Mouse (Mus musculus) retina, adult 2 months (tissue): ENCODE results near the gene Rnf115.
A peak's percentile ranks its signal among the peaks of the same experiment; 100 is the strongest.
"Not testable (repeated sequence)": the region's sequence is repeated elsewhere in the genome, so short reads cannot be mapped to it uniquely, and the experiment has no call there.

Experiments used
- DNase-seq: peaks from one replicate; pipeline ENCODE4 v3.0.0-alpha.2; 2012; ENCODE audit warnings: low read depth, low spot score

Gene Rnf115

DNA sequence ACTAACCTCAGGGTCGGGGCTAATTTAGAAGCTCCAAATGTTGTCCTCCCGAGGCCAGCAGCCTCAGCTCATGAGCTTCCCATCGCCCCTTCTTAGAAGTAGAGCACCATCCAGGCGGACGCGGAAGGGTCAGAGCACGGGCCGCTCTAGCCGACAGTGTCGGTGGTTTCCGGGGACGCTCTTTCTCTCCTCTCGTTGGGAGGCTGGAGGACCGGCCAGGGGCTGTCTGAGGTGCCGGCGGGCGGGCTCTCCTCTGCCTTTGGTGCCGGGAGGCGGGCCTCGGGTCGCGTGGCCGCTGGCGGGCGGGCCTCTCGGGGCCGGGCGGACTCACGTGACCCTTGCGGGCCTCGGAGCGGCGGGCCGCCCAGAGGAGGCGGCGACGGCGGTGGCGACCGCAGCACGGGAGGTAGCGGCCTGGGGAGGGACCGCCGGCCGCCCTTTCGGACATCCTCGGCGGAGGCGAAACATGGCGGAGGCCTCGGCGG is at the start of gene Rnf115, which contains the start of gene Polr3c:
Gene Rnf115 (plus strand): TSS at position 322 of the 485 bp plus-strand sequence.
Gene Polr3c (minus strand): TSS at position 286 of the 485 bp plus-strand sequence.
- DNase-seq = peak; percentile 87

DNA sequence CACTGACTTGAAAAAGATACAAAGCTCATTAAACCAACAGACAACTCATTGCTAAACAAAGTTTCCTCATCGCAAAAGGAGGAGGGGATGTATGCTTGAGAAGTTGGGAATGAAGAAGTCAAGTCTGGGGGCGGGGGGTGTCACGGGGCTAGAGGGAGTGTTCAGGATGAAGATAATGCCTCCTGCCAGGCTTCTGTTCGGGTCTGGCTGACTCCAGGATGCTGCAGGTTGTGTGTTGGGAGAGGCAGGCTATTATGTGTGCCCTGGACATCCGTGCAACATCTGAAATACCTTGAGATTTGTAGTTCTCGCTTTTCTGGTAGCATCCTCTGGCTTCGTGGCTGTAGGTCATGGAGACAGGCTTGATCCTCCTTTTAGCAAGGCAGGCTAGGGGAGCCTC is 49.0 kb upstream of the Rnf115 start:
- no peak for DNase-seq

DNA sequence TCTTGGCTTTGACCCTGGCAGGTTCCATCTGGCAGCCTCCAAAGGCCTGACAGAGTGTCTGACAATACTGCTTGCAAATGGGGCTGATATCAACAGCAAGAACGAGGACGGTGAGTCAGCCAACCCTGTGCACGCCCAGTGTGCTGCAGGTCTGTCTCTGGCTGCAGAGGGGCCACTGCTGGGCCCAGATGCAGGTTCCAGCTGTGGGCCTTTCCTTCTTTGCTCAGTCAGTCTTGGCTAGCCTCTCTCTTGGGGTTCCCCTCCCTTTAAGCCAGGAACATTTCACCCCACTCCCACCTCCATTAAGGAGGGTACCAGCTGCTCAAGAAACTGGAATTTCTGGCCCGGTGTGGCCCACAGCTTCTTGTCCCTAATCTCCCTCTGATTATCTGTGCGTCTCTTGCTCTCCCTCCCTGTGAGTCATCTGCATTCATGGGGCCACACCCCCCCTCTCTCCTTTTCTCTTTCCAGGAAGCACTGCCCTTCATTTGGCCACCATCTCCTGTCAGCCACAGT is 48.2 kb upstream of the Rnf115 start:
- no peak for DNase-seq

DNA sequence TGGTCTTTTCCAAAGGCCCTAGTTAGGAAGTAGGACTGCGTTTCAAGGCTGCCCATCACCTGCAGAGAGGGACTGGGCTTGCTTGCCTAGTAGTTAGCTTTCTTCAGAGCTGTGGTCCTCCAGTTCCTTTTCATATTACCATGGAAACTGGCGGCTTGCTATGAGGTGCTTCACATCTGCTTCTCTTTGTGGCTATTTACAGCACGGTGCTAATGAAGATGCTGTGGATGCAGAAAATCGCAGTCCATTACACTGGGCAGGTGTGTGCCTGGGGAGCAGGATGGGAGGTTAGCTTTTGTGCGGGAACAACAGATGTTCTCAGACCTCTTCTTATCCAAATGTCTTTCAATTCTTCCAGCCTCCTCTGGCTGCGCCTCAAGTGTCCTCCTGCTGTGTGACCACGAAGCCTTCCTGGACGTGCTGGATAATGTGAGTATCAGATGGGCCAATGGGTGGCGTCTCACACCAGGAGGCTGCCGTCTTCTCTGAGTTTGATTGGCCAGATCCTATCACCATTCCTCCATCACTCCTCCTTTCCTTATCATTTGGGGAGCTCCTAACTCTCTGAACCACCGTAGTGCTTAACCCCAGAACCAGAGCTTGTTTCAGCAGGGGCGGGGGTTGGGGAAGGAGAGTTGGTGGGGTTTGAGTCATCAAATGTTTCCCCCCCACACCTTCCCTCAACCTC is 47.1 kb upstream of the Rnf115 start:
- DNase-seq = no peak

DNA sequence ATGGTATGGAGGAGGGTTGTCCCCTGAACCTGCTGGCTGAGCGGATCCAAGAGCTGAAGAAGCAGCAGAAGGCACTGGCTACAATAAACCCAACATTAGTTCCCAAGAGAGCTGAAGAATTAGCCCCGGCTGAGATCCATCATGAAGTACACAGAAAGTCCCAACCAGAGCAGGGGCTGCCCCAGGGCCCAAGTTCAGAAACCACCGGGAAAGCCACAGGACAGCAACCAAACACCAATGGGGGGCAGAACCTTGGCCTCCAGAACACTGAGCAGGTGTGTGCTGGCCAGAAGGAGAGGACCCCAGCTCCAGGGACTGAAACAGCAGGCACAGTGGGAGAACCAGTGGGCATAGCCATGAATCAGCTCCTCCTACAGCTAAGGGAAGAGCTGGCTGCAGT is 44.0 kb upstream of the Rnf115 start:
- no peak for DNase-seq

DNA sequence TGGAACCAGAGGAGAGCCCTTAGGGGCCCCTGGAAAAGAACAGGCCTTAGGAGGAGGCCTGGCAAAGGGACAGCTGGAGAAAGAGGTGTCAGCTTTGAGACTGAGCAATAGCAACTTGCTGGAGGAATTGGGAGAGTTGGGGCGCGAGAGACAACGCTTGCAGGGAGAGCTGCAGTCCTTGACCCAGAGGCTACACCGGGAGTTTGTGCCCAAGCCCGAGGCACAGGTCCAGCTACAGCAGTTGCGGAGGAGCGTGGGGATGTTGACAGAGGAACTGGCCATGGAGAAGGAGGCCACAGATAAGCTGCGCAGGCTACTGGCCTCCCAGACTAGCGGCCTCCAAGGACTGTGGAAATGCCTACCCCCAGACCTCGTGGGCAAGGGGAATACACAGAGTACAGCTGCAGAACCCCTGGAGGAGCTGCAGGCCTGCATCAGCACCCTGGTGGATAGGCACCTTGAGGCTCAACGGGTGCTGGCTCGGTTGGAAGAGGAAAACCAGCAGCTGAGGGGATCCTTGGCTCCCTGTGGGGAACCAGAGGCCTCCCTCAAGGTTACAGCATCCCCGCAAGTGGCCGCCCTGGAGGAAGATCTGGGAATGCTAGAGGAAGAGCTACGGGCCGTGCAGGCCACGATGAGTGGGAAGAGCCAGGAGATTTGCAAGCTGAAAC is 43.2 kb upstream of the Rnf115 start:
- DNase-seq = no peak

DNA sequence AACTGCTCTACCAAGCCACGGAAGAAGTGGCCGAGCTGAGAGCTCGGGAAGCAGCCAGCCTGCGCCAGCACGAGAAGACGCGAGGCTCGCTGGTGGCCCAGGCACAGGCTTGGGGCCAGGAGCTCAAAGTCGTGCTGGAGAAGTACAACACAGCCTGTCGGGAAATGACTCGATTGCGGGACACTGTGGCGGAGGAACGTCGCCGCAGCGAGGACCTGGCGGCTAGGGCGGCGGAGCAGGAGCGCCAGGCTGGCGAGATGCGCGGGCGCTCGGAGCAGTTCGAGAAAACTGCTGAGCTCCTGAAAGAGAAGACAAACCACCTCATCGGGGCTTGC is 42.7 kb upstream of the Rnf115 start:
- DNase-seq = no peak

DNA sequence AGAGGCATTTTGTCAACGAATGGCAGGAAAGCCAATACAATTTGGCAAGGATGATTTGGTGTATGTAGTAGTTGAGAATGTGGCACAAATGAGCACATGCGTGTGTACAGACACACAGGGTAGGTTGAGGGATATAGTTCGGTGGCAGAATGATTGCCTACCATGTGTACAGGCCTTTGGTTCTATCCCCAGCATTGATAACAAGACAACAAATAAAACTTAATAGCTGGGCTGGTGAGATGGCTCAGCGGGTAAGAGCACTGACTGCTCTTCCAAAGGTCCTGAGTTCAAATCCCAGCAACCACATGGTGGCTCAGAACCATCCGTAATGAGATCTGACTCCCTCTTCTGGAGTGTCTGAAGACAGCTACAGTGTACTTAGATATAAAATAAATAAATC is 41.4 kb upstream of the Rnf115 start:
- DNase-seq = not testable (repeated sequence)

DNA sequence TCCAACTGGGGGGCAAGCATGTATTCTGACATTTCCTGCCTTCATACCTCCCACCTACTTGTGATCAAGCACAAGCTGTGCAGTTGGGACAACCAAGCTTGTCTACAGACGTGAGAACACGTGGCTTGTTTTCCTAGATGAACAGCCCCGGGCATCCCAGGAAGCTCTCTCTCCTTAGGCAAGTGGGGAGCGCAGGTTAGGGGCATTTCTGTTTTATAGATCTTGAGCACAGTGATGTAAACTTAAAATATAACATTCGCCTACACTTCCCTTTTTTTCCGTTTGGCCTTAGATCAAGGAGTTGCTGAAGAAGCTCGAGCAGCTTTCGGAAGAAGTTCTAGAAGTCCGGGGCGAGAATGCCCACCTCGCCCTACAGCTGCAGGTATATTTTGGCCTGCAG is 38.6 kb upstream of the Rnf115 start:
- no peak for DNase-seq

DNA sequence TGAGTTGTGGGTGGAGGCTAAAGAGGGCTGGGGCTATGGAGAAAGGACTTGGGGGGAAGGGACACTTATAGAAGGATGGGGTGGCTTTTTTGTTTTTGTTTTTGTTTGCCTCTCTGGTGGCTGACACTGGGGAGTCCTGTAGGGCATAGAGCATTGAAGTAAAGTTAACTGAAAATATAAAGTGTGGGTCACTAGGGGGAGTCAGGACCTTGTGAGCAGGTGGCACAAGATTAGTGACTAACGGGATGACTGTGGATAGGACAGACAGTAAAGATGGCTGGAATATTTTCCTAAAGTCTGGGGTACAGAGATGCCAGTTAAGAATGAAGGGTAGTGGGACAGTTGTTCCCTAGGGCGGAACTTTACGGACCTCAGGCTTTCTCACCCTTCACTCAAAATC is 37.2 kb upstream of the Rnf115 start:
- no peak for DNase-seq

DNA sequence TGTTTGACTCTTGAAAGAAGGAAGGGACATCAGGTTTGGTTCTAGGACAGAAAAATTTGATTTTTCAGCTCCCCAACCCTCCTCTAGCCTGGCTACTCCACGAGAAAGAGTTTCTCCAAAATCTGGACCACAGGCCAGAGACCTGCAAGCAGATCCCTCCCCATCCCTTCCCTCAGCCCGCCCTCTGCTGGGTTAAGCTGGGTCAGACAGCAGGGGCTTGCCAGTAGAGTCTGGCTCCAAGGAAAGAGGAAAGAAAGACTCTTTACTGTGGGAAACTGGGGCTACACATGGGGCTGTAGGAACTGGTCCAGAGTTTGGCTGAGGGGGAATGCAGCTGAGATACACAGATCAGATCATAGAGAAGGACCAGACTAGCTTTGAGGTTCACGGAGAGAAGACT is 35.0 kb upstream of the Rnf115 start:
- DNase-seq = no peak

DNA sequence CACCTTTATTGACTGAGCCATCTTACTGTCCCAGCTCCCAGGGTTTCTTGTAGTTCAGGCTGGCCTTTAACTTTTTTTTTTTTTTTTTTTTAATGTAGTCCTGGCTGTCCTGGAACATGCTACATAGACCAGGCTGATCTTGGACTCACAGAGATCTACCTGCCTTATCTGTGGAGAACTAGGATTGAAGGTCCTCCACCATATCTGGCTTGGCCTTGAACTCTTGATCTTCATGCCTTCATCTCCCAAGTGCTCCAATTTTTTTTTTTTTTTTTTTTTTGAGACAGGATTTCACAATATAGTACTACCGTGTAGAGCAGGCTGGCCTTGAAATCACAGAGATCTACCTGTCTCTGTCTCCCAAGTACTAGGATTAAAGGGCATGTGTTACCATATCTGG is 33.9 kb upstream of the Rnf115 start:
- no peak for DNase-seq

DNA sequence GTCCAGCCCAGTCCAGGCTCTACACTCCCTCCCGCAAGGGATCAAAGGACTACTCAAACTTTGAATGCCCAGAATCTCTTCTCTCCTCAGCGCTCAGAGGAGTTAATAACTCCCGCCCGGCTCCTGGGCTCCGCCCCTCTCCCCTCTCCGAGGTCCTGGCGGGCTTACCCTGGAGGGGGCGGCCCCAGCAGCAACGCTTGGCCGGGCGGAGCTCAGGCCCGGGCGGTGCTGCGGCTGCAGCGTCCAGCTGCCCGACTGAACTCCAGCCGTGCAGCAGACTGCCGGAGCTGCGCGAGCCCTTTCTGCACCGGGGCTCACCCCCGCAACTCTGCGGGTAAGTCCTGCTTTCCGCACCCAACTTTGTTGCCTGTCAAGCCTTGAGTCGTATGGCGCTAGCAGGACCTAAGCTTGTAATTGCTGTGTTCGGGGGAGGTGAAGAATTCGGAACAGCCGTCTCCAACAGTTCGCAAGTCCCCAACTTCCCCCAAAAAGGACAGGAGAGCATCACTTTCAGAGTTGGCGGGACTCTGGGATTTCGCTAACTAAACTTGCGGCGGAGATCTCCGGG is 31.2 kb upstream of the Rnf115 start, which contains the start of gene Pias3:
Gene Pias3 (plus strand): TSS at position 187 of the 568 bp plus-strand sequence.
- DNase-seq = peak; percentile 50

DNA sequence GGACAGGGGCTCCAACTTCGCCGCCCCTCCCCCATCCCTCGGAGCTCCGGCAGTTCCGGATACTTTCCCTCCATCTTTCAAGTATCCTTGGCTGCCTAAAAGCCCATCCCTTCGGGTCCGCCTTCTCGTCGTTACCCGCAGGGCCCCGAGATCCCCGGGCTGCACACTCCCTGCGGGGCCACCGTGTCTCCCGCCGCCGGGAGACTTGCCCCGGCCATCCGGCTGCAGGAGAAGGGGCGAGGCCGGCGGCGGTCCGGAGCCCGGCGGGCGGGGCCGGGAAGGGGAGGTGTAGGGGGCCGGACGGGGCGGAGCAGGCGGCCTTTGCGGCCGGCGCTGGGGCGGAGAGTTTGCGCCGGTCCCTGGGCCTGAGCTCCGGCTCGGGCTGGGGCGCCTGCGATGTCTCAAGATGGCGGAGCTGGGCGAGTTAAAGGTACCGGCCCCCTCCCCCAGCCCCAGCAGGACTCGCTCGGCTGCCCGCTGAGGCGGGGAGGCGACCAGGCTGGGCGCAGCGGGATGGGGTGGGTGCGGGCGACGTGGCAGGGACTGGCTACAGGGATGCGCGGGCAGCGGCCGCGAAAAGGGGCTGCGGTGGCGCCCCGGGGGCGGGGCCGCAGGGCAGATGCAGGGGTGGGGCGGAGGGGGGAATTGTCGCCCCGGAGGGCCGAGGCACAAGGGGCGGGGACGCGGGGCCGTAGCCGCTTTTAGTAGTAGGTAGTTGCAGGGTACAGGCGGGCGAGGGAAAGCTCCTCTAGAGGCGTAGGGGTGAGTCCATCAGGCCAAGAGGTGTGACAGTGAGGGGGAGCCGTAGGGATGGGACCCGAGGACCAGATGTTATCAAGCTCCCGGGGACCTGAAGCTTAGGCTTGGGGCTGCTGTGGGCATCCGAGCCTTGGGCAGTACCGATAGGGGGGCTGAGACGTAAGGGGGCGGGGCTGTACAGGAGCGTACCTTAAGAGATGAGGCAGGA is 30.4 kb upstream of the Rnf115 start:
- DNase-seq = peak; percentile 76

DNA sequence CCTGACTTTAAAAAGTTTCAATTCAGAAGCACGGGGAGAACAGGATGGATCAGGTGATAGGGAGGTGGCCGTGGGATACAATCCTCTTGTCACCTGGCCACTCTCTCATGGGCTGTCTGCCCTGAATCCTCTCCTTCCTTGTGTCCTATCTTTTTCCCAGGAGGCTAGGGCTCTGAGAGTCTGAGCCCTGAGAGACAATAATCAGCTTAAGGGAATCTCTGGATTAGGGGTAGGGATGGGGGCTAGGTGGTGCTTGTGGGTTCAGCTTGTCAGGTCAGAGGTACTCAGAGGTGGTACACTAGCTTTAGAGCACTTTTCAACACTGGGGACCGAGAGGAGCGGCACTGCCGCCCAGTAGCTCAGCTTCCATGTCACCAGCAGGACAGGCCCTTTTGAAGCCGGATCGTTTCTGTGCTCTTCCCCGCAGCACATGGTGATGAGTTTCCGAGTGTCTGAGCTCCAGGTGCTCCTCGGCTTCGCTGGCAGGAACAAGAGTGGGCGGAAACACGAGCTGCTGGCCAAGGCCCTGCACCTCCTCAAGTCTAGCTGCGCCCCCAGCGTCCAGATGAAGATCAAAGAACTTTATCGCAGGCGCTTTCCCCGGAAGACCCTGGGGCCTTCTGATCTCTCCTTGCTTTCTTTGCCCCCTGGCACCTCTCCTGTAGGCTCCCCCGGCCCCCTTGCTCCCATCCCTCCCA is 28.3 kb upstream of the Rnf115 start:
- DNase-seq = peak; percentile 53

DNA sequence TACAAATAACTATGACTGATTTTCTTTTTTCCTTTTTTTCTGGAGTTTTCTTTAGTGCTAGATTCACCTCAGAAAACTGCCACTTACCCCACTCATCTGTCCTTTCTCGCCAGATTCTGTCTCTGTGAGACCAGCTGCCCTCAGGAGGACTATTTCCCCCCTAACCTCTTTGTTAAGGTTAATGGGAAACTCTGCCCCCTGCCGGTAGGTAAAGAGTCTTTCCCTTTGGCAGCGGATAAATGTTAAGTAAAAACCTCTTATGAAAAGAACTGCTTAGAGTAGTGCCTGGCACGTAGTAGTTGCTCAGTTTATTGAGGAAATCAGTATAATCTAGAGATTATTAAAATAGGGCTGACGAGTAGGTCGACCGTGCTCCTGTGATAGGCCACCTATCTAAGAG is 27.1 kb upstream of the Rnf115 start:
- DNase-seq = no peak

DNA sequence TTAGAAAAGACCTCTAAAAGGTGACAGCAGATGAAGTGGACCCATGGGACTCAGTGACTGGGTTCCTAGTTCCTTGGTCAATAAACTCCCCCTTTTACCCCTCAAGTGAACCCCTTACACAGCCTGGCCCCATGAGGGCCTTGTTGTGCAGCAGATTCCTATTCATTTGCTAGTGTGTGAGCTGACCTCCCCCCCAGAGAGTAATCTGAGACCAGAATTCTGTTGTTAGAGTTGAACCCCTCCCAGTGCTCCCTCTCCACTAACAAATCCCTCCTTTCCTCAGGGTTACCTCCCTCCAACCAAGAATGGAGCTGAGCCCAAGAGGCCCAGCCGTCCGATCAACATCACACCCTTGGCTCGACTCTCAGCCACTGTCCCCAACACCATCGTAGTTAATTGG is 26.5 kb upstream of the Rnf115 start:
- no peak for DNase-seq

DNA sequence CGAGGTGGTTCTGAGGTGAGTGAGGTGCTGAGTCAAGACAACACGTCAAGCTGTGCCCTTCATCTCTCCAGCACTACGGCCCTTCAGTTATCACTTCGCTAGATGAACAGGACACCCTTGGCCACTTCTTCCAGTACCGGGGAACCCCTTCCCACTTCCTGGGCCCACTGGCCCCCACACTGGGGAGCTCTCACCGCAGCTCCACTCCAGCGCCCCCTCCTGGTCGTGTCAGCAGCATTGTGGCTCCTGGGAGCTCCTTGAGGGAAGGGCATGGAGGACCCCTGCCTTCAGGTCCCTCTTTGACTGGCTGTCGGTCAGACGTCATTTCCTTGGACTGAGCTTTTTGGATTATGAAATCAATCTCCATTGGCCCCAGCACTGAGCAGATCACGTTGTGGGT is 22.7 kb upstream of the Rnf115 start:
- no peak for DNase-seq

DNA sequence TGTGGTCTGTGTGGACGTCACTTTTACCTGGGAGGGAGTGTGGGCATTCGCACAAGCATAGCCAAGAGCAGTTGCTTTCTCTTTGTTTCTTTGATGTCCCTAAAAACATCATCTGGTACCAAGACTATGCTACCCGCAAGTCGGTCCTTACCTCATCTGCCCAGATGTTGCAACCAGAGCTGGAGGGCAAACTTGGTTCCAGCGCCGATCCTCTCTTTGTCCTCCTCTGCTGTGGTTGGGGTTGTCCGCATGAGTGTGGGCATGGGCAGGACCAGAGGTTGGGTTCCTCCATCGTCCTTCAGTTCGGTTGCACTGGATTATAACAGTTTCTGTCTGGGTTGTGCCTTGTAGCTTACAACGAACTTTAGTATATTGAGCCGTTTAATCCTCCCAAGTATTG is 21.2 kb upstream of the Rnf115 start:
- no peak for DNase-seq

DNA sequence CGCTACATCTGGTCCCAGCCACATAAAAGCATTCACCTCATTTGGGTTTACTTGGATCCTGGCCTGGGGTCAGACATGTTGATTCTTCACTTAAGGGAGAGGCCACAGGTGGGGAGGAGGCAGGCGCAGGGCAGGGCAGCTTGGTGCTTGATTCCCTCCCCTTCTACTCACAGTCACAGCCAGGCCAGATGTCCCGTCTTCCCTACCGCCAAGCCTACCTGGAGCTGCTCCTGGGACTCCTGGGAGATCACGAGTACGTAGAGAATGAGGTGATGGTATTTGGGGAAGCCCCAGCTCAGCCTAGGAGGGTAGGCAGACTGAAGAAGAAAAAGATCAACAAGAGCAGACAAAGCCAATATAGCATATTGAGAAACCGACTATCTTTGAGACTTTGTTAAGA is 20.5 kb upstream of the Rnf115 start:
- DNase-seq = no peak
